Mouse (Mus musculus) MEL (cell line): ENCODE measurements around the gene Gpc5.

Experiments used
- MAX ChIP-seq: IDR thresholded peaks from 2 replicates; pipeline ENCODE4 v1.6.1; 2011; ENCODE audit warnings: low read length, improper control_type of control experiment
- ZKSCAN1 ChIP-seq: IDR thresholded peaks from 2 replicates; pipeline ENCODE4 v1.6.1; 2012; ENCODE audit warnings: low read depth, mild to moderate bottlenecking, inconsistent platforms, low read length, improper control_type of control experiment, moderate library complexity

DNA sequence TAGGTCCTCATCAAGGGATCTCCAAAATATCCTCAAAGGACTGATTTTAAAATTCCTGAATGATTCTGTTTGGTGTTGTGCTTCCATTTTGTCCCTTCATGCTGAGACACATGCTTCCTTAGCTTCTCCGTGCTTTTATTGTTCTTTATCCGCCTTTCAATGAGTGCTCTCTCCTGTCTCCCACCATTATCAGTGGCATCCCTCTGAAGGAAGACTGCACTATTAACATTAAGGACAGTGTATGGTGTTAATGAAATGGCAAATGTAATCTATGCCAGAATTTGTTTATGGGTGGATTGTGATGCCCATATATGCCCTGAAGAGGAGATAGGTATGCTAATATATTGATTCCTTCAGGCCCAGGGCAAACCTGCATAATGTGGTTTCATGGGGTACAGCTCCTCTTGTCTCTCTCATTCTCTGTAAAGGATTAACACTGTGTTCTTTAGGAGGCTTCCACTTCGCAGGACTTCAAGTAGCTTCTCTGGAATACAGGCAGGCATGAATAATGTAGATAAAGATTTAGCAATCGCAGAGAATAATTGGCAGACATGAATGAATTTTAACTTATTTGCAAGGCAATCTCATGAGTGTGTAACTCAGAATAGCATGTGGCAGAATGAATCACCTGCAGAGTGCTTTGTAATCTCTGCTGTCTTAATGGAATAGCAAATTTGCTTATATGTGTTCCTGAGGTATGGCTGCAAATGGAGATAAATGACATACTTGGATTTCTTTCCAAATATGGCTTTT lies 148.8 kb downstream of the Gpc5 start:
- TF ChIP-seq MAX: no peak
- no peak for TF ChIP-seq ZKSCAN1
